Mouse (Mus musculus) stomach, embryonic 15.5 days (tissue): ENCODE results near the gene Loxl3. TPM values are rescaled to one million over a fixed set of nuclear protein-coding genes. Genes with fewer than 3 reads are reported as not detected.

Experiments used
- ATAC-seq: fragments of 200-750 bp; cut with Nextera tagmentation; 2 replicates; pipeline ENCODE4 v1.8.0; 2017; ENCODE audit warnings: low read depth, moderate number of reproducible peaks, moderate TSS enrichment; ENCODE audit not compliant: insufficient read depth, low FRiP score
- H3K27ac ChIP-seq: fragments of 300-500 bp; sonication (generic); 2 replicates; pipeline ENCODE4 v1.5.1; 2015; ENCODE audit warnings: mild to moderate bottlenecking, inconsistent platforms
- H3K27me3 ChIP-seq: fragments of 300-500 bp; sonication (generic); replicated peaks from 2 replicates; pipeline ENCODE4 v1.6.1; 2015; ENCODE audit warnings: inconsistent platforms
- H3K36me3 ChIP-seq: fragments of 300-500 bp; sonication (generic); 2 replicates; pipeline ENCODE4 v1.6.1; 2015; ENCODE audit warnings: inconsistent platforms
- H3K4me1 ChIP-seq: fragments of 300-500 bp; sonication (generic); 2 replicates; pipeline ENCODE4 v1.6.1; 2015; ENCODE audit warnings: inconsistent platforms
- H3K4me2 ChIP-seq: fragments of 300-500 bp; sonication (generic); 2 replicates; pipeline ENCODE4 v1.6.1; 2015; ENCODE audit warnings: mild to moderate bottlenecking, inconsistent platforms
- H3K4me3 ChIP-seq: fragments of 300-500 bp; sonication (generic); replicated peaks from 2 replicates; pipeline ENCODE4 v1.5.1; 2015; ENCODE audit warnings: inconsistent platforms
- H3K9ac ChIP-seq: fragments of 300-500 bp; sonication (generic); 2 replicates; pipeline ENCODE4 v1.6.1; 2015; ENCODE audit warnings: inconsistent platforms
- H3K9me3 ChIP-seq: fragments of 300-500 bp; sonication (generic); 2 replicates; pipeline ENCODE4 v1.6.1; 2016; ENCODE audit warnings: inconsistent platforms
- WGBS: fragments of 180-500 bp; shearing (Covaris S2); methylation state at CpG from one replicate; pipeline ENCODE4 v1.1.7; 2015; 5-methylcytosine and 5-hydroxymethylcytosine counted together
- polyA plus RNA-seq: library from polyadenylated mRNA; unstranded; fragments of >200 nt; fragmentation: Nextera tagmentation; extraction: Ambion mirVana; gene quantifications from 2 replicates; pipeline ENCODE4 v1.2.1, GENCODE M21; 2015

Gene Loxl3
- polyA plus RNA-seq = 14.2 and 16.2 TPM in 2 replicates

DNA sequence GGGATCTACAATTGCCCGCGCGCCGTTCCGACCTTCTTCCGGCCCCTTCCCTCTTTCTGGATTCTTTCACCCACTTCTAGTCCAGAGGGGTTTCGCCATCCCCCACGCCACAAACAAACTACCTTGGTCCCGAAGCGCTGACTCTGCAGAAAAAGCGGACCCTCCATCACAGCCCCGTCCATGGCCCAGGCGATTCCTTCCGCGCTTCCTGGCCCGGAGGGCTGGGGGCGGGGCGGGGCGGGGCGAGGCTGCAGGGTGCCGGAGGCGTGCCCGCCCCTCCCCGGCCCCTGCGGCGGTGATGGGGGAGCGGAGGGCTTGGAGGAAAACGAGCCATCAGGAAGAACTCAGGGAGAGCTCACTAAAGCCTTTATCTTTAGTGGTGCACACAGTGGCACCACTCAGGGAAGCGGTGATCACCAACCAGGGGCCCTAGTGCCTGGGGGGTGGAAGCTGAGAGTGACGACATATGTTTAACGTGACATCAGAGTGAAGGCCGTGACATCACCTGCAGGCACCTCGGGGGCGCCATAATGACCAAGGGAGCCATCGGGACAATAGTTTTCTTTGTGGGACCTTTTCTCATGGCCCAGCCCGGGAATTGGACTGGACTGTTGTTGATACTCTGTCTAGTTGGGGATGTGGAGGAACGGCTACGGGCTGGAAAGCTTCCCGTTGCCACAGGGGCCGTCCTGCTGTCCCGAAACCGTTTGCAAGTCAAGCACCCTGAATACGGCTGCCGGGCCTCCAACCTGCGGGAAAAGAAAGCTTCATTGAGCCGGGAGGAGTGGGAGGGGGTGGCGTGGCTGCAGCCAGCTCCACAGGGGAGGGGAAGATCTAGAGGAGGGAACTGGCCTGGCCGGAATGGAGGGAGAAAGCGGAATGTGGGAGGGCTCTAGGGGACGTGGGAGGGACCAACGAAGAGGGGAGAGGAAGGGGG lies at the start of gene Loxl3, which contains the start of gene Dok1:
Gene Loxl3, plus strand, starts transcription at position 925 of the 937 bp plus-strand sequence.
Gene Dok1, minus strand, starts transcription at position 223 of the 937 bp plus-strand sequence.
- under 1% methylated on average over 51 of the region's 51 CpGs for WGBS

DNA sequence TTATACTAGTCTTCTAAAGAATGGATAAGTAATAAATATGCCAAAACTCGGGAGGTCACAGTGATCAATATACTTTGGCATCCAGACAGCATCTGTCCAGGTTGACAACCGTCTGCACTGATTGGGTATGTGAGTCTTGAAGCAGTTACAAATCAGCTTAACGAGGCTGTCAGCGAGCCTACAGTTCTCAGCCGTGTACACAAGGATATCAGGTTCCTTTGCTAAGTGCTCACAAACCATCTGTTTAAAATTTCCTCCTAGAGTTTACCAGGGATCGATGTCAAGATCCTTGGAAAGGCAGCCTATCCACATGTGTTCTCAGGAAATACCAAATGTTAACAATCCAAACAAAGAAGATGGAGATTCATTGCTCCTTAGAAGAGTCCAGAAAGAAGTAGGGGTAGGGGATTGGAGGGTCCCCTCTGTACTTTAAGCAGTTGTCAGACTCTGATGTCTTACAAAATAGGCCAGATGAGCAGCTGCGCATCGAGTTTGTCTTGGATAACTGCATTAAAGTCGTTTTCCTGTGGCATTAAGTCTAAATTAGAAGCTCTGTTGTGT lies 46.5 kb upstream of the Loxl3 start:
- H3K27ac ChIP-seq = no peak overlapping the region

More for the DNA sequence above, at the start of gene Loxl3, which contains the start of gene Dok1:
- Histone ChIP-seq H3K27me3 (peaks cover 7% of the 10 kb centered on the region; the same call in 1 of the 2 replicates), H3K4me3 (peak within 1 kb of the TSS; percentile 58), H3K9me3 (no peaks in the 10 kb centered on the region), H3K36me3 (no peaks in the 10 kb centered on the region), H3K27ac (peak within 1 kb of the TSS; percentile 87), H3K9ac (peak within 1 kb of the TSS; percentile 45), H3K4me2 (peak within 1 kb of the TSS; percentile 71), H3K4me1 (peaks cover 27% of the 10 kb centered on the region)
- ATAC-seq = peak; percentile 87

DNA sequence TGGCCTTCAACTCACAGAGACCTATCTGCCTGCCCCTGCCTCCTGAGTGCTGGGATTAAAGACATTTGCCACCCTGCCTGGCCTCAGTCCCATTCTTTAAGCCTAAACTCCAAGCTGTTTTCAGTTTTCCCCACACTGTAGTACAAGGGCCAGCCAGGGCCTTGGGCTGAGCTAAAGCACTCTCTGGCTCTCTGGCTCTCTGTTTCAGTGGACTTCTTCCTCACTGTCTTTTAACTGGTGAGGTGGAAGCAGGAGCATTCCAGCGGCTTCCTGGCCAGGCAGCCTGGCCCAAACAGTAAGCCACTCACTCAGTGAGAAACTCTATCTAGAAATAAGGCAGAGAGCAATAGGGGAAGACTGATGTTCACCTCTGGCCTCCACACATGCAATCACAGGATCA lies 40.3 kb upstream of the Loxl3 start:
- peaks cover 4% of the 10 kb centered on the region; the same call in 1 of the 2 replicates for H3K4me1 ChIP-seq
- H3K9ac ChIP-seq = no peak overlapping the region
- ATAC-seq = no peak
- no peaks in the 10 kb centered on the region for H3K36me3 ChIP-seq
- no peaks in the 10 kb centered on the region for H3K27me3 ChIP-seq
- WGBS = 29% methylated on average over 1 of the region's 1 CpGs
- no peak overlapping the region for H3K4me2 ChIP-seq
- no peak overlapping the region for H3K27ac ChIP-seq
- no peaks in the 10 kb centered on the region for H3K9me3 ChIP-seq
- no peak overlapping the region for H3K4me3 ChIP-seq

More for the DNA sequence above, 46.5 kb upstream of the Loxl3 start:
- WGBS = 11% methylated on average over 9 of the region's 9 CpGs
- no peak for ATAC-seq
- Histone ChIP-seq H3K9ac (no peak overlapping the region), H3K27me3 (no peaks in the 10 kb centered on the region), H3K9me3 (no peaks in the 10 kb centered on the region), H3K4me1 (no peaks in the 10 kb centered on the region; the same call in 1 of the 2 replicates), H3K36me3 (no peaks in the 10 kb centered on the region), H3K4me3 (no peak overlapping the region), H3K4me2 (no peak overlapping the region)

DNA sequence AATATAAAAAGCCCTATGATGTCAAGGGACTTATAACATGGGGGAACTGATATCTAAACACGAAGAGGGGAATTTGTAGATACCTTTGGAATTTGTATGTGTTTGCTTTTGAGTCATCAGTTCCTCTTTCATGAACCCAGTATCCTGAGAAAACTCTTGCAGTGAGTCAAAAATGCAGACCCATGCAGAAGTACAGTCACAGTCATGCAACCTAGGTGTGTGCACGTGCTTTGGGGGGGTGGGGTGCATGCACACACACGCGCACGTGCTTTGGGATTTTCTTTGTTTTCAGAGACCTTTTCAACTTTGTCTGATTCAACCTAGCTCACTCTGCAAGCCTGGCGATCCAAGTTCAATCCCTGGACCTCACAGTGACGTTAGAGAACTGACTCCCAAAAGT lies 39.6 kb upstream of the Loxl3 start:
- H3K4me1 ChIP-seq = peaks cover 4% of the 10 kb centered on the region; the same call in 1 of the 2 replicates
- no peaks in the 10 kb centered on the region for H3K9me3 ChIP-seq
- no peak overlapping the region for H3K4me2 ChIP-seq
- no peak overlapping the region for H3K27ac ChIP-seq
- no peak for ATAC-seq
- H3K9ac ChIP-seq = no peak overlapping the region
- no peaks in the 10 kb centered on the region for H3K27me3 ChIP-seq
- no peaks in the 10 kb centered on the region for H3K36me3 ChIP-seq
- H3K4me3 ChIP-seq = no peak overlapping the region
- 71% methylated on average over 7 of the region's 7 CpGs for whole genome bisulfite sequencing

DNA sequence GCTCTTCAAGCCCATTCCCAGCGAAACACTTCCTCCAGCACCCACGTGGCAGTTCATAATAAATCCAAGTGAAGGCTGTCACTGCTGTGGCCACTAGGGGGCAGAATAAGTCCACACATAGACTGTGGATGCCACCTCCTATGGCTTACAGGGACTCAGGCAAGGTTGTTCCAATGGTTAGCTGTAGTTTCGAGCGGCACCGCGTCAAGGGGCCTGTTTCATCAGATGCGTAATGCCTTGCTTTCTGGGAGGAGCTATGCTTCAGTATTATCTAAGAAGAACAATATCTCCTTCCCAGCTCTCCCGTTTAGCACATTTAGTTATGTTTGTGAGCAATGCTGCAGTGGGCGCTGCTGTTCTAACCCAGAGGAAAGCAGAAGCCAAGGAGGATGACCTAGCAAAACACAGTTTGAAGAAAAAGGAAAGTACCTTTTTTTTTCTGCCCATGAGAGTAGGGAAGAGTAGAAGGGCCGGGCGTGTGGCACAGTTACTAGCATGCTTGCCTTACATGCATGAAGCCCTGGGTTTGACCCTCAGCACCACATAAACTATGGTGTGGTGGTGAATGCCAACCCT lies 37.1 kb upstream of the Loxl3 start:
- H3K9me3 ChIP-seq = no peaks in the 10 kb centered on the region
- H3K4me1 ChIP-seq = peaks cover 4% of the 10 kb centered on the region; the same call in 1 of the 2 replicates
- ATAC-seq = peak; percentile 91
- no peaks in the 10 kb centered on the region for H3K36me3 ChIP-seq
- H3K9ac ChIP-seq = no peak overlapping the region
- peak overlapping the region; percentile 18; the same call in 1 of the 2 replicates for H3K4me3 ChIP-seq
- H3K4me2 ChIP-seq = peak overlapping the region; percentile 46
- WGBS = 11% methylated on average over 11 of the region's 11 CpGs
- peak overlapping the region; percentile 63 for H3K27ac ChIP-seq
- H3K27me3 ChIP-seq = no peaks in the 10 kb centered on the region

DNA sequence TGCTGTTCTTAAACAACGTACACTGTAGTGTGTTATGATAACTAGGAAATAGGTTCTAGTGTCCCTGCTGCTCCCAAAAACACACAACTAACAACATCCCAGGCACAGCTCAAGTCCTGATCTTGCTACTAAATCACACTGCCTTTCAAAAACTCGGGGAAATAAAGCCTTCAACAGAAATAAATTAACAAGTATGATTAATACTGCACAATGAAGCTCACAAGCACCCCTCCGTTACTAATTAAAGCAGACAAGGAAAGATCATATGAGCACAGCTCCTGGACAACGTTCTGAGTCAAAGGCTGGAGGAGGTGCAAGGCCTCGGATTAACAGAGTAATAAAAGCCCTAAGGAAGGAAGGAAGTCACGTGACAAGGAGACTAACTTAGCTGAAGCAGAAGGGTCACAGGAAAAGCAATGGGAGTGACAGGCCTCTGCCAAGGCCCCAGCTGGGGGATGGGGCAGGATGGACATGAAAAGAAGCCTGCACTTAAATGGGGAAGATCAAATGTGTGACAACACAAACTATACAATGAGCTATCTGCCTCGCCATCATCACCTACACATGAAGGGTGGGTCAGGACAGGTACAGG lies 36.4 kb upstream of the Loxl3 start:
- H3K4me3 ChIP-seq = no peak overlapping the region
- peaks cover 4% of the 10 kb centered on the region; the same call in 1 of the 2 replicates for H3K4me1 ChIP-seq
- peak overlapping the region; percentile 63 for H3K27ac ChIP-seq
- H3K4me2 ChIP-seq = no peak overlapping the region
- no peaks in the 10 kb centered on the region for H3K27me3 ChIP-seq
- WGBS = 48% methylated on average over 7 of the region's 7 CpGs
- no peaks in the 10 kb centered on the region for H3K36me3 ChIP-seq
- no peaks in the 10 kb centered on the region for H3K9me3 ChIP-seq
- no peak for ATAC-seq
- no peak overlapping the region for H3K9ac ChIP-seq

DNA sequence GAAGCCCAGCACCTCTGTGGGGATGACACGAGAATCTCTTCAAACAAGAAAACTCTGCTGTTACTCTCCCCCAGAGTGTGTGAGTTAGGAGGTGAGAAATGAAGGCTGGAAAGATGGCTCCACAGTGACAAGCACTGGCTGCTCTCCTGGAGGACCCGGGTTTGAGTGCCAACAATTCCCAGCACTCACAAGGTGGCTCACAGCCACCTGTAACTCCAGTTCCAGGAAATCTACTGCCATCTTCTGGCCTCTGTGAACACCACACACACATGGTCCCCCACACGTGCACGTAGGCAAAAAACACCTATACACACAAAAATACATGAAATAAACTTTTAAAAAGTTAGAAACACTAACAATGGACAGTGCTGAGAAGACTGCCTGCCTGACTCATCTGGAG lies 35.6 kb upstream of the Loxl3 start:
- Histone ChIP-seq H3K4me3 (no peak overlapping the region), H3K4me1 (peaks cover 4% of the 10 kb centered on the region; the same call in 1 of the 2 replicates), H3K27ac (no peak overlapping the region), H3K36me3 (no peaks in the 10 kb centered on the region), H3K27me3 (no peaks in the 10 kb centered on the region), H3K9me3 (no peaks in the 10 kb centered on the region), H3K9ac (no peak overlapping the region), H3K4me2 (no peak overlapping the region)
- WGBS = 73% methylated on average over 4 of the region's 4 CpGs
- ATAC-seq = no peak

DNA sequence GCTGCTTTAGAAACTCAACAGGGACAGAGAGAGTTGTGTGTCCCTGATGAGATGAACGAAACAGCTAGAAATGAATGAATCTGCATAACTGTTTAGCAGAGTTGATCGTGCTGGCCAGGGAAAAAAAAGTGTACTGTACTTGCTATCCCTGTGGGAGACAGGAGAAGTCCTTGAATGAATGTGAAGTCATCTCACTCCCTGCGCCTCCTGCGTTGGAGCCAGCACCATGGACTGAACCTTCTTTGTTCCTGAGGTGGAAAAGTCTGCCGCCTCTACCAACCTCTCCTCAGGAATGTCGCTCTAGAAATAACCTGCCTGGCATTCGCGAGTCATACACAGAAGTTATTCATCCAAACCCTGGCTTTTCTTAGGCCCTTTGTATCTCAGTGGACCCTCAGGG lies 34.0 kb upstream of the Loxl3 start:
- Histone ChIP-seq H3K9me3 (no peaks in the 10 kb centered on the region), H3K4me1 (peaks cover 5% of the 10 kb centered on the region; the same call in 1 of the 2 replicates), H3K27me3 (no peaks in the 10 kb centered on the region), H3K36me3 (no peaks in the 10 kb centered on the region), H3K9ac (no peak overlapping the region), H3K4me3 (no peak overlapping the region), H3K4me2 (no peak overlapping the region), H3K27ac (no peak overlapping the region)
- 67% methylated on average over 8 of the region's 8 CpGs for WGBS
- ATAC-seq = no peak

DNA sequence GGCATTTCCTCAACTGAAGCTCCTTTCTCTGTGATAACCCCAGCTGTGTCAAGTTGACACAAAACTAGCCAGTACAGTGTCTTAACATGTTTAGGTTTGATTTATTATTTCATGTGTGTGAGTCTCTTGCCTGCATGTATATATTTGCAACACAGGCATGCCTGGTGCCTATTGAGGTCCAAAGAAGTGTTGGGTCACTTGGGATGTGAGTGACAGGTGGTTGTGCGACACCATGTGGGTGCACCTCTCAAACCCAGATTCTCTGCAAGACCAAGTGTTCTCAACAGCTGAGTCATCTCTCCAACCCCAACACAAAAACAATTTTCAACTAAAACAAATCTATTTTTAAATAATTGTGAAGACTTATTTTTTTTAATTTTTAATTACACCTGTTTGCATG lies 30.9 kb upstream of the Loxl3 start:
- 0 out of 2 replicates have a peak, but pooled peaks cover 4% of the 10 kb centered on the region for H3K4me1 ChIP-seq
- no peak overlapping the region for H3K9ac ChIP-seq
- ATAC-seq = no peak
- WGBS = 89% methylated on average over 1 of the region's 1 CpGs
- no peaks in the 10 kb centered on the region for H3K9me3 ChIP-seq
- H3K27ac ChIP-seq = no peak overlapping the region
- no peak overlapping the region for H3K4me3 ChIP-seq
- H3K4me2 ChIP-seq = no peak overlapping the region
- no peaks in the 10 kb centered on the region for H3K27me3 ChIP-seq
- H3K36me3 ChIP-seq = no peaks in the 10 kb centered on the region

DNA sequence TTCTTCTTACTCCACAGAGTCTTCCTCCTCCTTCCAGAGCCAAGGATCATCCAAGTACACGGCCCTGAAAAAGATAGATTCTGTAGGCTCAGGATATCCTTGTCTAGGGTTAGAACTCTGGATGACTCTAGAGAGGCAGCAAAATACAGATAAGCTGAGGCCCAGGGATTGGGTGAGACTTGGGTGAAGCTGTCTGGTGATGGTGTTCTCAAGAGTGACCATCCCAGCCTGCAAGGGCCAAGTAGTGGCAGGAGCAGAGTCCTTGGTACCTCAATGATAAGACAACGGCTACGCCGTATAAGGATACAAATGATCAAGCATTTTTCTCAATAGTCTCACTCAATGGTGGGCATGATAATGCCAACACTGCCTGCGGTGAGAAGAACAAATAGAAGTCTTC lies 30.1 kb upstream of the Loxl3 start:
- Histone ChIP-seq H3K4me1 (0 out of 2 replicates have a peak, but pooled peaks cover 4% of the 10 kb centered on the region), H3K9me3 (no peaks in the 10 kb centered on the region), H3K27ac (no peak overlapping the region), H3K27me3 (no peaks in the 10 kb centered on the region), H3K4me3 (no peak overlapping the region), H3K9ac (no peak overlapping the region), H3K4me2 (no peak overlapping the region), H3K36me3 (no peaks in the 10 kb centered on the region)
- 0 out of 2 replicates have a peak, but pooled peaks have one; percentile 16 for ATAC-seq
- 83% methylated on average over 5 of the region's 5 CpGs for WGBS

DNA sequence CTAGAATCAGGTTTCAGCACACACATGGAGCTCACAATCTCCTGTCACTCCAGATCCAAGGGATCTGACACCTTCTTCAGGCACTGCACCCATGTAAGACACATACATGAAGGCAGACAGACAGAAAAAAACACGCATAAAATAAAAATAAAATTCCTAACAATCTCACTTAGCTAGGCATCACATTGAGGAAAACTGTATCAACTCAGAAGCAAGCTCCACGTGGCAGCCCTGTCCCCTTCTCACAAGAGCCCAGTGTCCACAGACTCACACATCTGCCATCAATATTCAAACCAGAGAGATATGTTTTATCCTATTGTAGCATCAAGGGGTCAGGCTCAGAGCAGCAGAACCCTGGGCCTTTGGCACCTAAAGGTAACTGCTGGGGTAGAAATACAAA lies 29.7 kb upstream of the Loxl3 start:
- ATAC-seq = no peak
- no peak overlapping the region for H3K9ac ChIP-seq
- no peaks in the 10 kb centered on the region for H3K9me3 ChIP-seq

More for the DNA sequence above, 29.7 kb upstream of the Loxl3 start:
- no peaks in the 10 kb centered on the region for H3K36me3 ChIP-seq
- H3K4me2 ChIP-seq = no peak overlapping the region
- H3K4me1 ChIP-seq = 0 out of 2 replicates have a peak, but pooled peaks cover 4% of the 10 kb centered on the region
- no peak overlapping the region for H3K4me3 ChIP-seq
- WGBS = 71% methylated on average over 2 of the region's 2 CpGs
- H3K27ac ChIP-seq = no peak overlapping the region
- no peaks in the 10 kb centered on the region for H3K27me3 ChIP-seq
